Mouse (Mus musculus) C2C12 (cell line): ENCODE measurements around the gene Reck. TPM values are rescaled to one million over a fixed set of nuclear protein-coding genes. Genes with fewer than 3 reads are reported as not detected.

ENCODE experiments used
- H3K27me3 ChIP-seq: one replicate; pipeline ENCODE4 v1.6.1; 2011; ENCODE audit not compliant: control insufficient read depth, insufficient read depth, insufficient read length
- H3K36me3 ChIP-seq: one replicate; pipeline ENCODE4 v1.6.1; 2011; ENCODE audit not compliant: control insufficient read depth, insufficient read depth
- H3K4me3 ChIP-seq: one replicate; pipeline ENCODE4 v1.5.1; 2011; ENCODE audit warnings: mild to moderate bottlenecking, control low read depth; ENCODE audit not compliant: poor library complexity, insufficient read depth, severe bottlenecking
- H3K79me2 ChIP-seq: one replicate; pipeline ENCODE4 v1.6.1; 2011; ENCODE audit not compliant: control insufficient read depth, insufficient read depth
- H3K79me3 ChIP-seq: one replicate; pipeline ENCODE4 v1.6.1; 2011; ENCODE audit warnings: low read depth, control low read depth
- H3ac ChIP-seq: one replicate; pipeline ENCODE3; 2011; ENCODE audit warnings: low read depth; ENCODE audit not compliant: control insufficient read depth, insufficient read length
- CEBPB ChIP-seq: IDR thresholded peaks from one replicate; pipeline ENCODE4 v1.6.1; 2011; ENCODE audit warnings: low read depth, mild to moderate bottlenecking, control low read depth, moderate library complexity
- CTCF ChIP-seq: IDR thresholded peaks from one replicate; pipeline ENCODE4 v1.5.1; 2011; ENCODE audit not compliant: control insufficient read depth, insufficient read depth, insufficient read length
- FOSL1 ChIP-seq: IDR thresholded peaks from one replicate; pipeline ENCODE4 v1.8.0; 2011; ENCODE audit warnings: mild to moderate bottlenecking, low read length; ENCODE audit not compliant: poor library complexity, insufficient read depth, severe bottlenecking
- MAX ChIP-seq: IDR thresholded peaks from one replicate; pipeline ENCODE4 v1.6.1; 2011; ENCODE audit warnings: mild to moderate bottlenecking, control low read depth
- MYOD1 ChIP-seq: IDR thresholded peaks from one replicate; pipeline ENCODE4 v1.6.1; 2011; ENCODE audit warnings: low read depth; ENCODE audit not compliant: control insufficient read depth, insufficient read length
- MYOG ChIP-seq: IDR thresholded peaks from one replicate; pipeline ENCODE4 v1.6.1; 2011; ENCODE audit not compliant: control insufficient read depth, insufficient read length; ENCODE audit errors: extremely low read depth
- USF1 ChIP-seq: IDR thresholded peaks from one replicate; pipeline ENCODE4 v1.6.1; 2011; ENCODE audit warnings: low read depth, mild to moderate bottlenecking, control low read depth, moderate library complexity
- polyA plus RNA-seq: library from polyadenylated mRNA; unstranded; fragments of >200 nt; fragmentation: generic; extraction: Trizol; gene quantifications from one replicate; pipeline ENCODE4 v1.2.1, GENCODE M21; 2012; ENCODE audit warnings: missing spikeins

Reck gene
- polyA plus RNA-seq, 1 experiment: 0.61 TPM

- H3ac ChIP-seq: no peak overlapping the region
- H3K36me3 ChIP-seq: no peaks in the 10 kb centered on the region
- TF ChIP-seq MYOG (no peak), CTCF (no peak), MAX (no peak), USF1 (no peak), MYOD1 (no peak), FOSL1 (no peak), CEBPB (no peak)
- H3K79me2 ChIP-seq: no peaks in the 10 kb centered on the region
- no peak overlapping the region for H3K4me3 ChIP-seq
- H3K79me3 ChIP-seq: no peaks in the 10 kb centered on the region
- no peaks in the 10 kb centered on the region for H3K27me3 ChIP-seq
Measured at GRCm38 (mm10) chr4:43906443-43906842, 31.1 kb downstream of the Reck start.

- Histone ChIP-seq H3K27me3 (no peaks in the 10 kb centered on the region), H3ac (no peak overlapping the region), H3K79me3 (no peaks in the 10 kb centered on the region), H3K4me3 (no peak overlapping the region), H3K79me2 (no peaks in the 10 kb centered on the region), H3K36me3 (no peaks in the 10 kb centered on the region)
- TF ChIP-seq CEBPB (no peak), USF1 (no peak), CTCF (no peak), MAX (no peak), MYOD1 (no peak), MYOG (no peak), FOSL1 (no peak)
Measured at GRCm38 (mm10) chr4:43918221-43918620, 42.9 kb downstream of the Reck start.

- no peaks in the 10 kb centered on the region for H3K36me3 ChIP-seq
- H3K4me3 ChIP-seq: no peak overlapping the region
- H3K27me3 ChIP-seq: no peaks in the 10 kb centered on the region
- no peaks in the 10 kb centered on the region for H3K79me2 ChIP-seq
- no peak for TF ChIP-seq USF1
- no peak for TF ChIP-seq CTCF
- TF ChIP-seq FOSL1: no peak
- no peaks in the 10 kb centered on the region for H3K79me3 ChIP-seq
- H3ac ChIP-seq: no peak overlapping the region
Measured at GRCm38 (mm10) chr4:43920602-43921001, 45.3 kb downstream of the Reck start.

- Histone ChIP-seq H3K4me3 (no peak overlapping the region), H3K79me3 (no peaks in the 10 kb centered on the region), H3K27me3 (no peaks in the 10 kb centered on the region), H3K36me3 (no peaks in the 10 kb centered on the region), H3K79me2 (no peaks in the 10 kb centered on the region), H3ac (no peak overlapping the region)
- TF ChIP-seq USF1 (no peak), CEBPB (no peak), FOSL1 (no peak), MYOG (no peak), MAX (no peak), CTCF (no peak)
Measured at GRCm38 (mm10) chr4:43925125-43925524, 49.8 kb downstream of the Reck start.

GRCm38 (mm10) chr4:43925779-43926178 lies 50.4 kb downstream of the Reck start:
- no peaks in the 10 kb centered on the region for H3K79me2 ChIP-seq
- H3K79me3 ChIP-seq: no peaks in the 10 kb centered on the region
- H3K4me3 ChIP-seq: no peak overlapping the region
- TF ChIP-seq FOSL1 (no peak), CEBPB (no peak), CTCF (peak; percentile 51)
- H3K36me3 ChIP-seq: no peaks in the 10 kb centered on the region
- no peak overlapping the region for H3ac ChIP-seq
- no peaks in the 10 kb centered on the region for H3K27me3 ChIP-seq

- Histone ChIP-seq H3K79me2 (no peaks in the 10 kb centered on the region), H3K36me3 (no peaks in the 10 kb centered on the region), H3K79me3 (no peaks in the 10 kb centered on the region), H3K4me3 (no peak overlapping the region), H3ac (no peak overlapping the region), H3K27me3 (no peaks in the 10 kb centered on the region)
- TF ChIP-seq MYOG (no peak), FOSL1 (no peak), CTCF (no peak), MYOD1 (no peak), MAX (no peak), CEBPB (no peak), USF1 (no peak)
Measured at GRCm38 (mm10) chr4:43927826-43928225, 52.5 kb downstream of the Reck start.

GRCm38 (mm10) chr4:43931877-43932276 lies 56.5 kb downstream of the Reck start:
- H3K27me3 ChIP-seq: no peaks in the 10 kb centered on the region
- no peak overlapping the region for H3ac ChIP-seq
- H3K4me3 ChIP-seq: no peak overlapping the region
- H3K79me3 ChIP-seq: no peaks in the 10 kb centered on the region
- TF ChIP-seq USF1: no peak
- TF ChIP-seq FOSL1: no peak
- no peak for TF ChIP-seq CEBPB
- no peak for TF ChIP-seq CTCF
- no peaks in the 10 kb centered on the region for H3K36me3 ChIP-seq
- no peaks in the 10 kb centered on the region for H3K79me2 ChIP-seq
